In the genomic region with DNA sequence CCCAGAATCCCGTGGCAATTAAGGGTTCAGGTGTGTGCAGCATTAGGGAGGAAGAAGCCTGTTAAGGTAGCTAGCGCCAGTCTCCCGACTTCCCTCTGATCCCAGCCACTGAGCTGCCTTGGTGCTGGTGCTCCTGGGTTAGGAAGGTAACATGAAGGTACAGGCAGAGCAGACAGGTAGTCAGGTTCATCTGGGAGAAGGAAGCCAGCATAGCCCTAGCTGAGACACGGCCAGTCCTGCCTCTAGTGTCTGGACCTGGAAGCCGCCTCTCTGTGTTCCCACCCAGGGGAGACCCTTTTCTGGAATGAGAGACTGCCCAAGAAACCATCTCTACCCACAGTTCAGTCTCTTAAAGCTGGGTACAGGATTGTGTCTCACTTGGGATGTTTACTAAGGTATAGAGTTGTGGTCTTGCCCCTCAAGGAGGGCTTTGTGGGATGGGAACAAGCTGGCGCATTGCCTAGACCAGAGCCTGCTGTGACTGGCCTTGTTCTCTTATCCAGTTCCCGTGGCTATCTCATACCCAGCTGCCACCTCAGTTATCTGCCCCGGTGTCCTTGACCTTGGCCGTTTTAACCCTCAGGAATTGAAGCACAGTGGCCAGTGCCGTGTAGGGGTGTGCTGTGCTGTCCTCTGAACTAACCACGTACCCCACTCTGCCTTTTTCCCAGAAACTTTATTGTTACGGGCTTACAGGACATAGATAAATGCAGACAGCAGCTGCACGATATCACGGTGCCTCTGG, we compare ENCODE assay signal across 8 mouse cellular contexts. TPM values are rescaled to one million over a fixed set of nuclear protein-coding genes. Genes with fewer than 3 reads are reported as not detected.
DNase-seq lines count a peak whose midpoint lies in the region; ATAC-seq lines count a peak whose summit lies in the region.

No protein-coding gene starts in this region.

- H3K4me3 ChIP-seq in forebrain, embryonic 16.5 days (replicated peaks; ENCODE audit: low read length): no peak overlapping the region
- H3K4me3 ChIP-seq in liver, embryonic 15.5 days (replicated peaks): peak overlapping the region; percentile 92

- H3K4me1 ChIP-seq in forebrain, embryonic 16.5 days (replicated peaks; ENCODE audit: control insufficient read depth, insufficient read depth, low read length): peaks cover 13% of the 10 kb centered on the region
- peaks cover 20% of the 10 kb centered on the region for H3K4me1 ChIP-seq in liver, embryonic 15.5 days (replicated peaks)

- ATAC-seq in forebrain, embryonic 16.5 days: no peak
- ATAC-seq in liver, embryonic 15.5 days (ENCODE audit: insufficient read depth): no peak
- no peak for ATAC-seq in monocyte, adult 5-6 weeks (replicated peaks; ENCODE audit: insufficient number of reproducible peaks, low FRiP score, low TSS enrichment, poor library complexity, severe bottlenecking)

- no peak overlapping the region for H3K9ac ChIP-seq in forebrain, embryonic 16.5 days (replicated peaks; ENCODE audit: low read depth, low read length)
- peak overlapping the region; percentile 22; the same call in 1 of the 2 replicates for H3K9ac ChIP-seq in liver, embryonic 15.5 days

- H3K9me3 ChIP-seq in forebrain, embryonic 16.5 days (ENCODE audit: control insufficient read depth, low read length): no peaks in the 10 kb centered on the region
- H3K9me3 ChIP-seq in liver, embryonic 15.5 days (replicated peaks): no peaks in the 10 kb centered on the region

- H3K27ac ChIP-seq in forebrain, embryonic 16.5 days (ENCODE audit: low read length): no peak overlapping the region
- no peak overlapping the region for H3K27ac ChIP-seq in liver, embryonic 15.5 days (replicated peaks)

- peak overlapping the region; percentile 82 for H3K4me2 ChIP-seq in forebrain, embryonic 16.5 days (ENCODE audit: low read length)
- peak overlapping the region; percentile 88 for H3K4me2 ChIP-seq in liver, embryonic 15.5 days

- peaks cover 24% of the 10 kb centered on the region for H3K36me3 ChIP-seq in forebrain, embryonic 16.5 days (ENCODE audit: control insufficient read depth, insufficient read depth)
- peaks cover 39% of the 10 kb centered on the region for H3K36me3 ChIP-seq in liver, embryonic 15.5 days (replicated peaks)

- H3K27me3 ChIP-seq in forebrain, embryonic 16.5 days (replicated peaks; ENCODE audit: control insufficient read depth, insufficient read depth, low read length): no peaks in the 10 kb centered on the region
- no peaks in the 10 kb centered on the region for H3K27me3 ChIP-seq in liver, embryonic 15.5 days

- peak; percentile 6 for DNase-seq in cerebellum, adult 11 months
- DNase-seq in cerebellum, postnatal 36 days: no peak
- DNase-seq in 416B (ENCODE audit: low read depth): peak; percentile 62
- no peak for DNase-seq in embryo, embryonic 10 days (ENCODE audit: low spot score)
- DNase-seq in spleen, postnatal 14 days (ENCODE audit: low spot score in 2 of 2): no peak

- 87% methylated on average over 14 of the region's 14 CpGs for WGBS in forebrain, embryonic 16.5 days
- 68% methylated on average over 14 of the region's 14 CpGs for WGBS in liver, embryonic 15.5 days (ENCODE audit: insufficient replicate concordance)

RNA-seq across cellular contexts. Expression of gene Med10, which starts 8.9 kb away (rescaled TPM):
- 168 and 178 TPM in 2 replicates for polyA plus RNA-seq in forebrain, embryonic 16.5 days (2015; fragmentation: Nextera tagmentation; extraction: Ambion mirVana)
- 39.0 and 41.7 TPM in 2 replicates for polyA plus RNA-seq in liver, embryonic 15.5 days (2015; fragmentation: Nextera tagmentation; extraction: Ambion mirVana)
- 66.5 to 111 TPM (median 103 TPM) in 3 replicates for total RNA-seq in monocyte, adult 5-6 weeks (2017)

Comparison
In these comparisons a context has a peak if more than half of its experiments do, and no peak if none do; other contexts are left out.
1. DNase-seq: peak in cerebellum, adult 11 months (single experiment) and 416B (single experiment); none in cerebellum, postnatal 36 days (0 of 2), embryo, embryonic 10 days (single experiment) and spleen, postnatal 14 days (0 of 2).